Comparison of ENCODE assay signal across 9 mouse cellular contexts in the genomic region with DNA sequence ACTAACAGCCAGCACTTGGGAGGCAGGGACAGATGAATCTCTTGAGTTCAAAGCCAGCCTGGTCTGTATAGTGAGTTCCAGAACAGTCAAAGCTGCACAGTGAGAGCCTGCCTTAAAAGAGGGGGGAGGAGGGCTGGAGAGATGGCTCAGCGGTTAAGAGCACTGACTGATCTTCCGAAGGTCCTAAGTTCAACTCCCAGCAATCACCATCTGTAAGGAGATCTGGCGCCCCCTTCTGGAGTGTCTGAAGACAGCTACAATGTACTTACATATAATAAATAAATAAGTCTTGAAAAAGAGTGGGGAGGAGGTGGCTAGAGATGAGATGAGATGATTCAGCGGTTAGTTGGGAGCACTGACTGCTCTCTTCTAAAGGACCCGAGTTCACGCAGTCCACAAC. TPM values are rescaled to one million over a fixed set of nuclear protein-coding genes. Genes with fewer than 3 reads are reported as not detected.
A peak's percentile ranks its signal among the peaks of the same experiment; 100 is the strongest.
DNase-seq lines count a peak whose midpoint lies in the region; ATAC-seq and TF ChIP-seq lines count a peak whose summit lies in the region.
"Had no signal": no experiment of that assay in that cellular context is flagged by ENCODE, and none has a peak within 500 bp of the region (broad histone marks: within the 10 kb centered on the region; RNA-seq: fewer than 3 reads in every experiment).

No protein-coding gene starts in this region.

- no peak overlapping the region for H3K27ac ChIP-seq in heart, embryonic 11.5 days (ENCODE audit: low read depth, low read length)
- no peak overlapping the region for H3K27ac ChIP-seq in neural tube, embryonic 12.5 days
- H3K27ac ChIP-seq in bone marrow macrophage, adult 2 months (ENCODE audit: insufficient read depth, low read depth, low read length): no peak overlapping the region
- H3K27ac ChIP-seq: limb, embryonic 12.5 days had no signal

- no peak for TF ChIP-seq POLR2A in bone marrow macrophage, adult 2 months (IDR thresholded peaks at IDR 0.05; ENCODE audit: borderline replicate concordance, low read depth, low read length)

- TF ChIP-seq CTCF in bone marrow macrophage, adult 2 months (IDR thresholded peaks at IDR 0.05; ENCODE audit: low read depth, low read length): peak; percentile 31; the same call in 1 of the 2 replicates

- 79% methylated on average over 6 of the region's 6 CpGs for WGBS in heart, embryonic 11.5 days (ENCODE audit: insufficient replicate concordance)
- 84% methylated on average over 6 of the region's 6 CpGs for WGBS in neural tube, embryonic 12.5 days

- H3K36me3 ChIP-seq in heart, embryonic 11.5 days (ENCODE audit: control insufficient read depth, insufficient read depth, low read length): peaks cover 29% of the 10 kb centered on the region
- H3K36me3 ChIP-seq in neural tube, embryonic 12.5 days: peaks cover 53% of the 10 kb centered on the region
- peaks cover 8% of the 10 kb centered on the region for H3K36me3 ChIP-seq in splenic B cell, adult 2 months (ENCODE audit: control insufficient read depth, insufficient read depth, low read length, poor library complexity, severe bottlenecking)

- H3K27me3 ChIP-seq in heart, embryonic 11.5 days (ENCODE audit: control insufficient read depth, insufficient read depth, low read length): no peaks in the 10 kb centered on the region
- H3K27me3 ChIP-seq in neural tube, embryonic 12.5 days (replicated peaks): no peaks in the 10 kb centered on the region
- no peaks in the 10 kb centered on the region for H3K27me3 ChIP-seq in splenic B cell, adult 2 months (ENCODE audit: control insufficient read depth, insufficient read depth, low read length, poor library complexity, severe bottlenecking)
- H3K27me3 ChIP-seq: limb, embryonic 12.5 days had no signal

- no peaks in the 10 kb centered on the region for H3K9me3 ChIP-seq in heart, embryonic 11.5 days (replicated peaks; ENCODE audit: control insufficient read depth, low read length)
- no peaks in the 10 kb centered on the region for H3K9me3 ChIP-seq in neural tube, embryonic 12.5 days
- H3K9me3 ChIP-seq: limb, embryonic 12.5 days had no signal

- no peak for DNase-seq in heart, adult 11 months
- no peak for DNase-seq in neural tube, embryonic 10.5 days (ENCODE audit: extremely low spot score, low spot score)
- DNase-seq in splenic B cell, adult 2 months (ENCODE audit: low read depth, low spot score): peak; percentile 43
- no peak for DNase-seq in urinary bladder, adult 2 months (ENCODE audit: low spot score)
- no peak for DNase-seq in layer of hippocampus, adult 9-10 months (ENCODE audit: low spot score)

- H3K4me3 ChIP-seq in heart, embryonic 11.5 days (ENCODE audit: low read depth, low read length): no peak overlapping the region
- no peak overlapping the region for H3K4me3 ChIP-seq in neural tube, embryonic 12.5 days
- H3K4me3 ChIP-seq in bone marrow macrophage, adult 2 months (ENCODE audit: insufficient read depth, low read length): no peak overlapping the region
- H3K4me3 ChIP-seq: limb, embryonic 12.5 days had no signal

- H3K4me1 ChIP-seq in heart, embryonic 11.5 days (ENCODE audit: control insufficient read depth, insufficient read depth, low read length): peaks cover 10% of the 10 kb centered on the region
- H3K4me1 ChIP-seq in neural tube, embryonic 12.5 days: no peaks in the 10 kb centered on the region; the same call in 1 of the 2 replicates
- peaks cover 11% of the 10 kb centered on the region for H3K4me1 ChIP-seq in bone marrow macrophage, adult 2 months (ENCODE audit: control insufficient read depth, insufficient read depth, low read length)

- ATAC-seq in heart, embryonic 11.5 days (replicated peaks; ENCODE audit: insufficient number of reproducible peaks, low FRiP score, low TSS enrichment): 0 out of 2 replicates have a peak, but pooled peaks have one; percentile 39
- ATAC-seq in neural tube, embryonic 12.5 days (ENCODE audit: low FRiP score, low read depth): 0 out of 2 replicates have a peak, but pooled peaks have one; percentile 56

- no peak overlapping the region for H3K9ac ChIP-seq in heart, embryonic 11.5 days (ENCODE audit: low read depth, low read length)
- H3K9ac ChIP-seq in neural tube, embryonic 12.5 days: no peak overlapping the region
- H3K9ac ChIP-seq: limb, embryonic 12.5 days had no signal

- H3K4me2 ChIP-seq in heart, embryonic 11.5 days: no peak overlapping the region
- H3K4me2 ChIP-seq in neural tube, embryonic 12.5 days (replicated peaks): no peak overlapping the region
- H3K4me2 ChIP-seq: limb, embryonic 12.5 days had no signal

RNA-seq across cellular contexts. Expression of gene Sinhcaf, which starts 15.0 kb away (rescaled TPM):
- 104 and 113 TPM in 2 replicates for polyA plus RNA-seq in heart, embryonic 11.5 days (2014; fragmentation: Nextera tagmentation; extraction: Ambion mirVana)
- 169 and 174 TPM in 2 replicates for polyA plus RNA-seq in neural tube, embryonic 12.5 days (2016; fragmentation: Nextera tagmentation; extraction: Ambion mirVana)
- polyA plus RNA-seq in bone marrow macrophage, adult 2 months (2012; ENCODE audit: insufficient read depth, insufficient read length, missing spikeins): 10.2 and 10.9 TPM in 2 replicates
- polyA plus RNA-seq in urinary bladder, adult 2 months (2012; rRNA removed): 17.8 and 20.9 TPM in 2 replicates

RNA-seq across cellular contexts. Expression of gene Caprin2, which starts 35.2 kb away (rescaled TPM):
- polyA plus RNA-seq in heart, embryonic 11.5 days (2014; fragmentation: Nextera tagmentation; extraction: Ambion mirVana): 9.6 and 10.6 TPM in 2 replicates
- polyA plus RNA-seq in neural tube, embryonic 12.5 days (2016; fragmentation: Nextera tagmentation; extraction: Ambion mirVana): 15.9 TPM in 2 replicates
- 8.3 and 9.5 TPM in 2 replicates for polyA plus RNA-seq in bone marrow macrophage, adult 2 months (2012; ENCODE audit: insufficient read depth, insufficient read length, missing spikeins)
- polyA plus RNA-seq in urinary bladder, adult 2 months (2012; rRNA removed): 16.5 and 19.3 TPM in 2 replicates
